Comparison of ENCODE assay signal across 8 mouse cellular contexts in the genomic region with DNA sequence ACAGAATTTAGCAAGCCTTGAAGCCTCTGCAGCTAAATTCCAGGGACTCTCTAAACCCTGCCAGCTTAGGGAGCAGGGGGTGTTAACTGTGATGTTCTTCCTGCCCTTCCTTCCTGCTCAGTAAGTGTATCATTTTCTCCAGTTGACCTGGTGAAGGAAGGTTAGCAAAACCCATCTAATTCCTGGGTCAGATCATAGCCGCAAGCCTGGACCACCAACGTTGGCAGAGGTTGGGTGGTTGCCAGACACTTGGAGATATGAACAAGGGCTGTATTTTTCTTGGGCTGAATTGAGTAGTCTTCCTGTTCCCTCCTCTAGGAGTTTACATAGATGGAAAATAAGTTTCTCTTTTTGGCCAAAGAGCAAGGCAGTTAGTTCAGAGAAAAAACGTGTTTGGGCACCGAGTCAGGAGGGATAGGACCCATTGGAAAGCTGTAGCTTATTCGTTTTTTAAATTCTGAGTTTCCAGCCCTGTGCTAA.
DNase-seq lines count a peak whose midpoint lies in the region; ATAC-seq lines count a peak whose summit lies in the region.

No protein-coding gene starts in this region.

- no peak overlapping the region for H3K9ac ChIP-seq in limb, embryonic 12.5 days (replicated peaks)

- peak overlapping the region; percentile 41 for H3K4me2 ChIP-seq in limb, embryonic 12.5 days

- H3K36me3 ChIP-seq in limb, embryonic 12.5 days: no peaks in the 10 kb centered on the region
- H3K36me3 ChIP-seq in limb, embryonic 10.5 days: no peaks in the 10 kb centered on the region

- H3K27ac ChIP-seq in limb, embryonic 12.5 days: peak overlapping the region; percentile 24
- H3K27ac ChIP-seq in limb, embryonic 10.5 days: no peak overlapping the region

- 28% methylated on average over 5 of the region's 5 CpGs for WGBS in limb, embryonic 12.5 days
- WGBS in limb, embryonic 10.5 days: 51% methylated on average over 5 of the region's 5 CpGs

- peaks cover 19% of the 10 kb centered on the region for H3K4me1 ChIP-seq in limb, embryonic 12.5 days (replicated peaks)
- H3K4me1 ChIP-seq in limb, embryonic 10.5 days: peaks cover 21% of the 10 kb centered on the region

- no peak overlapping the region for H3K4me3 ChIP-seq in limb, embryonic 12.5 days (replicated peaks)
- H3K4me3 ChIP-seq in limb, embryonic 10.5 days: no peak overlapping the region

- no peaks in the 10 kb centered on the region for H3K9me3 ChIP-seq in limb, embryonic 12.5 days
- no peaks in the 10 kb centered on the region for H3K9me3 ChIP-seq in limb, embryonic 10.5 days (replicated peaks)

- intact Hi-C loops in heart, postnatal 14 days (cut with DNase I): no loop called here

- 0 out of 2 replicates have a peak, but pooled peaks have one; percentile 31 for ATAC-seq in limb, embryonic 12.5 days (ENCODE audit: insufficient number of reproducible peaks, insufficient read depth, low FRiP score, low TSS enrichment, low read depth)

- no peaks in the 10 kb centered on the region for H3K27me3 ChIP-seq in limb, embryonic 12.5 days
- H3K27me3 ChIP-seq in limb, embryonic 10.5 days (ENCODE audit: low read depth, poor library complexity, severe bottlenecking): no peaks in the 10 kb centered on the region

- peak; percentile 13 to 38 for DNase-seq in adrenal gland, adult (ENCODE audit: inconsistent age in 2 of 2, low spot score in 1 of 2)
- no peak for DNase-seq in adrenal gland, adult 8-10 months
- DNase-seq in limb, embryonic 10.5 days (ENCODE audit: low spot score): no peak
- DNase-seq in heart, postnatal 14 days: peak; percentile 24 to 28
- DNase-seq in lung, postnatal 25 days (ENCODE audit: low spot score): peak; percentile 9
- DNase-seq in spleen, postnatal 14 days (ENCODE audit: low spot score in 2 of 2): no peak
- no peak for DNase-seq in spleen, postnatal 4 days (ENCODE audit: low spot score in 2 of 2)

Comparison
In these comparisons a context has a peak if more than half of its experiments do, and no peak if none do; other contexts are left out.
1. DNase-seq: peak in adrenal gland, adult (2 of 2), heart, postnatal 14 days (2 of 2) and lung, postnatal 25 days (single experiment); none in adrenal gland, adult 8-10 months (single experiment), limb, embryonic 10.5 days (single experiment), spleen, postnatal 14 days (0 of 2) and spleen, postnatal 4 days (0 of 2).